Mouse (Mus musculus) hindbrain, embryonic 15.5 days (tissue): Measurements from ENCODE around the gene Pphln1. TPM values are rescaled to one million over a fixed set of nuclear protein-coding genes. Genes with fewer than 3 reads are reported as not detected.
A peak's percentile ranks its signal among the peaks of the same experiment; 100 is the strongest.
"Not testable (repeated sequence)": the region's sequence is repeated elsewhere in the genome, so short reads cannot be mapped to it uniquely, and the experiment has no call there.

Source experiments
- ATAC-seq: fragments of 200-750 bp; cut with Nextera tagmentation; 2 replicates; pipeline ENCODE4 v1.8.0; 2017; ENCODE audit warnings: low read depth, moderate number of reproducible peaks, moderate TSS enrichment; ENCODE audit not compliant: low FRiP score
- H3K27ac ChIP-seq: fragments of 300-500 bp; sonication (generic); replicated peaks from 2 replicates; pipeline ENCODE4 v1.5.1; 2015; ENCODE audit warnings: mild to moderate bottlenecking, inconsistent platforms
- H3K27me3 ChIP-seq: fragments of 300-500 bp; sonication (generic); 2 replicates; pipeline ENCODE4 v1.6.1; 2015; ENCODE audit warnings: control low read depth, inconsistent platforms
- H3K36me3 ChIP-seq: fragments of 300-500 bp; sonication (generic); 2 replicates; pipeline ENCODE4 v1.6.1; 2015; ENCODE audit warnings: control low read depth, inconsistent platforms
- H3K4me1 ChIP-seq: fragments of 300-500 bp; sonication (generic); replicated peaks from 2 replicates; pipeline ENCODE4 v1.6.1; 2015; ENCODE audit warnings: control low read depth, inconsistent platforms
- H3K4me2 ChIP-seq: fragments of 300-500 bp; sonication (generic); 2 replicates; pipeline ENCODE4 v1.6.1; 2015; ENCODE audit warnings: moderate library complexity, mild to moderate bottlenecking, inconsistent platforms
- H3K4me3 ChIP-seq: fragments of 300-500 bp; sonication (generic); 2 replicates; pipeline ENCODE4 v1.5.1; 2015; ENCODE audit warnings: mild to moderate bottlenecking, inconsistent platforms
- H3K9ac ChIP-seq: fragments of 300-500 bp; sonication (generic); 2 replicates; pipeline ENCODE4 v1.6.1; 2015; ENCODE audit warnings: inconsistent platforms
- H3K9me3 ChIP-seq: fragments of 300-500 bp; sonication (generic); 2 replicates; pipeline ENCODE4 v1.6.1; 2016; ENCODE audit warnings: control low read depth, inconsistent platforms
- WGBS: fragments of 180-500 bp; shearing (Covaris S2); methylation state at CpG from one replicate; pipeline ENCODE4 v1.1.7; 2015; 5-methylcytosine and 5-hydroxymethylcytosine counted together
- polyA plus RNA-seq: library from polyadenylated mRNA; unstranded; fragments of >200 nt; fragmentation: Nextera tagmentation; extraction: Ambion mirVana; gene quantifications from 2 replicates; pipeline ENCODE4 v1.2.1, GENCODE M21; 2015

Pphln1 gene
- 41.9 and 45.5 TPM in 2 replicates for polyA plus RNA-seq

GRCm38 (mm10) chr15:93397826-93398698 lies at the start of gene Pphln1, which contains the start of gene Zcrb1:
Gene Pphln1 (plus strand): TSS chr15:93398350.
Gene Zcrb1 (minus strand): TSS chr15:93398334.
- under 1% methylated on average over 91 of the region's 100 CpGs for WGBS
- Histone ChIP-seq H3K9ac (peak within 1 kb of the TSS; percentile 92), H3K4me2 (peak within 1 kb of the TSS; percentile 79)

GRCm38 (mm10) chr15:93358346-93359095 lies 39.6 kb upstream of the Pphln1 start:
- 91% methylated on average over 18 of the region's 19 CpGs for WGBS
- H3K27ac ChIP-seq: no peak overlapping the region
- ATAC-seq: no peak

More at GRCm38 (mm10) chr15:93397826-93398698, at the start of gene Pphln1, which contains the start of gene Zcrb1:
- Histone ChIP-seq H3K4me1 (peaks cover 44% of the 10 kb centered on the region), H3K9me3 (no peaks in the 10 kb centered on the region), H3K27me3 (no peaks in the 10 kb centered on the region), H3K36me3 (peaks cover 16% of the 10 kb centered on the region; the same call in 1 of the 2 replicates), H3K4me3 (peak within 1 kb of the TSS; percentile 97), H3K27ac (peak within 1 kb of the TSS; percentile 86)
- ATAC-seq: peak; percentile 96

GRCm38 (mm10) chr15:93365561-93365960 lies 32.6 kb upstream of the Pphln1 start:
- Histone ChIP-seq H3K27me3 (no peaks in the 10 kb centered on the region), H3K9me3 (no peaks in the 10 kb centered on the region), H3K4me1 (no peaks in the 10 kb centered on the region), H3K4me3 (no peak overlapping the region), H3K4me2 (no peak overlapping the region), H3K27ac (no peak overlapping the region), H3K9ac (no peak overlapping the region), H3K36me3 (no peaks in the 10 kb centered on the region)
- ATAC-seq: no peak
- 92% methylated on average over 6 of the region's 6 CpGs for WGBS

More at GRCm38 (mm10) chr15:93358346-93359095, 39.6 kb upstream of the Pphln1 start:
- Histone ChIP-seq H3K27me3 (no peaks in the 10 kb centered on the region), H3K4me1 (no peaks in the 10 kb centered on the region), H3K9me3 (no peaks in the 10 kb centered on the region), H3K9ac (no peak overlapping the region), H3K4me2 (no peak overlapping the region), H3K4me3 (no peak overlapping the region), H3K36me3 (no peaks in the 10 kb centered on the region)

GRCm38 (mm10) chr15:93368558-93368957 lies 29.6 kb upstream of the Pphln1 start:
- H3K27ac ChIP-seq: no peak overlapping the region
- no peaks in the 10 kb centered on the region for H3K36me3 ChIP-seq
- no peaks in the 10 kb centered on the region for H3K27me3 ChIP-seq
- no peaks in the 10 kb centered on the region for H3K9me3 ChIP-seq
- ATAC-seq: no peak
- H3K9ac ChIP-seq: no peak overlapping the region
- no peak overlapping the region for H3K4me2 ChIP-seq
- H3K4me1 ChIP-seq: no peaks in the 10 kb centered on the region
- WGBS: 77% methylated on average over 9 of the region's 9 CpGs
- H3K4me3 ChIP-seq: no peak overlapping the region

GRCm38 (mm10) chr15:93371838-93372237 lies 26.3 kb upstream of the Pphln1 start:
- Histone ChIP-seq H3K27me3 (no peaks in the 10 kb centered on the region), H3K9ac (no peak overlapping the region), H3K4me2 (no peak overlapping the region), H3K4me3 (no peak overlapping the region), H3K9me3 (no peaks in the 10 kb centered on the region), H3K27ac (no peak overlapping the region), H3K36me3 (no peaks in the 10 kb centered on the region), H3K4me1 (no peaks in the 10 kb centered on the region)
- no peak for ATAC-seq
- WGBS: 92% methylated on average over 2 of the region's 2 CpGs

- H3K9me3 ChIP-seq, H3K27ac ChIP-seq, H3K27me3 ChIP-seq, H3K9ac ChIP-seq, H3K4me1 ChIP-seq, H3K4me3 ChIP-seq, H3K4me2 ChIP-seq, ATAC-seq, H3K36me3 ChIP-seq: not testable (repeated sequence)
These were observed 25.5 kb upstream of the Pphln1 start for GRCm38 (mm10) chr15:93372525-93373119.

- Histone ChIP-seq H3K9ac (no peak overlapping the region), H3K9me3 (no peaks in the 10 kb centered on the region), H3K4me3 (no peak overlapping the region), H3K4me1 (no peaks in the 10 kb centered on the region), H3K27ac (no peak overlapping the region), H3K4me2 (no peak overlapping the region), H3K36me3 (no peaks in the 10 kb centered on the region), H3K27me3 (no peaks in the 10 kb centered on the region)
- 97% methylated on average over 5 of the region's 5 CpGs for WGBS
- ATAC-seq: no peak
These were observed 22.5 kb upstream of the Pphln1 start for GRCm38 (mm10) chr15:93375696-93376095.

GRCm38 (mm10) chr15:93379177-93379576 lies 19.0 kb upstream of the Pphln1 start:
- H3K4me2 ChIP-seq: no peak overlapping the region
- WGBS: 74% methylated on average over 3 of the region's 3 CpGs
- no peak for ATAC-seq
- no peak overlapping the region for H3K9ac ChIP-seq
- no peaks in the 10 kb centered on the region for H3K9me3 ChIP-seq
- peaks cover 5% of the 10 kb centered on the region for H3K36me3 ChIP-seq
- H3K4me3 ChIP-seq: no peak overlapping the region
- H3K27me3 ChIP-seq: no peaks in the 10 kb centered on the region
- no peak overlapping the region for H3K27ac ChIP-seq
- no peaks in the 10 kb centered on the region for H3K4me1 ChIP-seq

- no peak overlapping the region for H3K27ac ChIP-seq
- H3K27me3 ChIP-seq: no peaks in the 10 kb centered on the region
- no peak overlapping the region for H3K9ac ChIP-seq
- WGBS: 68% methylated on average over 5 of the region's 5 CpGs
- H3K36me3 ChIP-seq: peaks cover 20% of the 10 kb centered on the region
- ATAC-seq: no peak
- H3K4me3 ChIP-seq: no peak overlapping the region
- H3K4me1 ChIP-seq: no peaks in the 10 kb centered on the region
- no peak overlapping the region for H3K4me2 ChIP-seq
- no peaks in the 10 kb centered on the region for H3K9me3 ChIP-seq
These were observed 16.8 kb upstream of the Pphln1 start for GRCm38 (mm10) chr15:93381337-93381736.

GRCm38 (mm10) chr15:93397269-93397668 lies 881 bp upstream of the Pphln1 start:
- H3K9ac ChIP-seq: peak overlapping the region; percentile 92
- peak overlapping the region; percentile 97 for H3K4me3 ChIP-seq
- WGBS: 1% methylated on average over 11 of the region's 11 CpGs
- H3K9me3 ChIP-seq: no peaks in the 10 kb centered on the region
- H3K27ac ChIP-seq: no peak overlapping the region
- peak overlapping the region; percentile 79 for H3K4me2 ChIP-seq
- ATAC-seq: no peak
- peaks cover 44% of the 10 kb centered on the region for H3K4me1 ChIP-seq
- peaks cover 21% of the 10 kb centered on the region; the same call in 1 of the 2 replicates for H3K36me3 ChIP-seq
- no peaks in the 10 kb centered on the region for H3K27me3 ChIP-seq

- H3K9ac ChIP-seq: peak overlapping the region; percentile 92
- peak overlapping the region; percentile 97 for H3K4me3 ChIP-seq
- peak overlapping the region; percentile 79 for H3K4me2 ChIP-seq
- WGBS: under 1% methylated on average over 36 of the region's 36 CpGs
- peaks cover 44% of the 10 kb centered on the region for H3K4me1 ChIP-seq
- ATAC-seq: peak; percentile 16; the same call in 1 of the 2 replicates
- no peaks in the 10 kb centered on the region for H3K9me3 ChIP-seq
- peak overlapping the region; percentile 86 for H3K27ac ChIP-seq
- H3K36me3 ChIP-seq: peaks cover 7% of the 10 kb centered on the region; the same call in 1 of the 2 replicates
- H3K27me3 ChIP-seq: no peaks in the 10 kb centered on the region
These were observed 770 bp downstream of the Pphln1 start for GRCm38 (mm10) chr15:93398699-93399540.
